Mouse (Mus musculus) adrenal gland, postnatal 4 days (tissue): ENCODE results near the gene Myh14. TPM values are rescaled to one million over a fixed set of nuclear protein-coding genes. Genes with fewer than 3 reads are reported as not detected.

Experiments
- DNase-seq, 2 experiments: peaks; one replicate each; pipeline ENCODE4 v3.0.0; 2021 to 2022; ENCODE audit warnings: low spot score in 2 of 2, mixed read lengths in 2 of 2
- total RNA-seq, 2 experiments: library from RNA; stranded (reverse); gene quantifications; 2 replicates each; pipeline ENCODE4 v1.2.3; 2021

Myh14 gene
- total RNA-seq, 2 experiments from 2014 or later: 7.0 to 8.2 TPM

DNA sequence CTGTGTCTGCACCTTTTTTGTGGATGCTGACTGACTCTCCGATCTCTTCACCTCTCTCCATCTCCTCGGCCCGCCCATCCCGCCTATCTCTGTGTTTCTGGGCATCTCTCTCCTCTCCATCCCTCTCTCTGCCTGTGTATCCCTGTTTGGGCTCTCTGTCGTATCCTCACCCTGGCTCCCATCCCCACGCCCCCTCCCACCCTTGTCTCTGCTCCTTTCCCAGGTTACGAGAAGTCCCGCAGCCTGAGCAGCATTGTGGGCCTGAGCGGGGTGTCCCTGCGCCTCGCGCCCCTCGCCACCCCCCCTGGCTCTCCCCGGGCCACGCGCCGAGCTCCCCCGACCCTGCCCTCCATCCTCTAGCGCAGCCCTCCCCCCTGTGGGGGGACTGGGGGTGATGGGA lies 69.0 kb downstream of the Myh14 start:
- no peak for DNase-seq

DNA sequence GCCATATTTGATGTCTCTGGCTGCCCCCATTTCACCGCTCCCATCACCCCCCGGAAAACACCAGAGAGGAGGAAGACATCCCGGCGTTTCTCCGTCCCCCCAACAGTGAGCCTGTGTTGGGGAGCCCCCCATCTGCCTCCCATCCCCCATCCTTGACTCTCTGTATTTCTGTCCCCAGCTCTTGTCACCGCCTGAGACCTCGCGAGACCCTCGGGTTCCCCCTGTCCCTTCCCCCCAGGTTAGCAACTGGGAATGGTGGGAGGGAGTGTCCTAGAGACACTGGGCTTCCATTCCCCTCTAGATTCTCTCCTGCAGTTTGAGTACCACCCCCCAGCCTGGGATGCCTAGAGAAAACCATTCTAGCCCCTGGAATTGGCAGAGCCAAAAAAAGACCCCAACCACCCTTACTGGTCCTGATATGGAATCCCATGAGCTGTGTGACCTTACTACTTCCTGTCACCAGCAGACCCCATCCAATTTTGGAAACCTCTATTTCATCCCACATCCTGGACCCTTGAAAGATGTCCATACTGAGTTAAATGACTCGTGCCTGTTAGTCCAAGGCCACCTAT lies 69.9 kb downstream of the Myh14 start:
- no peak for DNase-seq

DNA sequence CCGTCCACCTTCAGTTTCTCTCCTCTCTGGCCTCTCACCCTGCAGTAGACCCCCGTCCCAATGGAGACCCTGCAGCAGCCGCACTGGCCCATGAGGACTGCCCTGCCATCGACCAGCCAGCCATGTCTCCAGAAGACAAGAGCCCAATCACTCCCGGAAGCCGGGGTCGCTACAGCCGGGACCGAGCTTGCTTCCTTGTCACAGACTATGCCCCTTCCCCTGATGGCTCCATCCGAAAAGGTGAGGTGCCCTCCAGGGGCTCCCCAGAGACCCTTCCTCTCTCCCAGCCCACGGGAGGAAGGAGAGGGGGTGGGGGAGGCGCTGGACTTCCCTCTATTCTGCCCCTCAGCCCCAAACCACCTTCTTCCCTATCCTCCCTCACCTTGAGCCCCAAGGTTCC lies 72.3 kb downstream of the Myh14 start:
- no peak for DNase-seq

DNA sequence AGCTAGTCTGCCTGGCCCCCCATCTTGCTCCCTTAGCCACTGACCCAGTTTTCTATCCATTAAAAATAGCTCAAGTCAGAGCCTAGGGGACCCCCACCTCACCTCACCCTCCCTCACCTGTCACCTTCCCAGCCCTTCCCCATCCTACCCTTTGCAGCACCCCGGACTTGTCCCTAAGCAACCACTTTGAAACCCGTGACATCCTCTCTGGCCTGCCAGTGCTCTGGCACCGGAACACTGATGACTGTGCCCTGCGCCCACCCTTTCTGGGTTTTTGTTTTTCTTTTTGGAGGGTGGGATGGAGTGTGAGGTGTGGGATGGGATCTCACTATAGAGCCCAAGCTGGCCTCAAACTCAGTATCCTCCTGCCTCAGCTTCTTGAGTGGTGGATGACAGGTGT lies 73.0 kb downstream of the Myh14 start:
- DNase-seq: no peak

DNA sequence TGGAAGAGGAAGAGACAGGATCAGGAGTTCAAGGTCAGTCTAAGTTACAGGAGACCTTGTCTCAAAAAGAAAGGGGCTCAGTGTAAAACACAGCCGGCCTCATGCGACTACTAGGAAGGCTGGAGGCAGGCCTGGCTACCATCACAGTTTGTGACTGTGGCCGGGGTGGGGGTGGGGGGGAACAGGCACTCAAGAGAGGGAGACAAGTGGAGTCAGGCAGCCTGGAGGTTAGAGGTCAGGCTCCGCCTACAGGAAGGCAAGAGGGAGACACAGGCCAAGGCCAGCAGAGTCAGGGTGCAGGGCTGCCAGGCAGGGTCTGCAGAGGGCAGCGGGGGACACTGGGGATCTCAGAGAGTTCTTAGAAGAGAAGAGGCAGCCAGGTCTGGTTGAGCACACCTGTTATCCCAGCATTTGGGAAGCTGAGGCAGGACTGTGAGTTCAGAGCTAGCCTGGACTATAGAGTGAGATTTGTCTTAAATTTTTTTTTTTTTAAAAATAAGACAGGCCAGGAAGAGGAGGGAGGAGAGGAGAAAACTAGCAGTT lies 73.6 kb downstream of the Myh14 start:
- no peak for DNase-seq

DNA sequence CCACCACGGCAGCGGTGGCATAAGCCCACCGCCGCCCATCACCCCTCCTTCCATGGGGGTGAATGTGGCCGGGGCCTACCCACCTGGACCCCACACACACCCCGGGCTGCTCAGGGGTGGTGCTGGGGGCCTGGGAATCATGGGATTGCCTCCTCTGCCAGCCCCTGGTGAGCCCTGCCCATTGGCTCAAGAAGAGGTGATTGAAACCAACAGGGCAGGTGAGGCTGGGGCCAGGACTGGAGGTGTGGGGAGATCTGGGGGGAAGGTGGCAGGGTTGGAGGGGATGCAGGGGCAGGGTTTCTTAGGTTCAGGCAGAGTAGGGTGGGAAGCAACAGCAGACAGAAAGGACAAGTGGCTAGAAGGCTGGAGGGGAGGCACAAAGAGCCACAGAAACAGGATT lies 74.6 kb downstream of the Myh14 start:
- DNase-seq: no peak

DNA sequence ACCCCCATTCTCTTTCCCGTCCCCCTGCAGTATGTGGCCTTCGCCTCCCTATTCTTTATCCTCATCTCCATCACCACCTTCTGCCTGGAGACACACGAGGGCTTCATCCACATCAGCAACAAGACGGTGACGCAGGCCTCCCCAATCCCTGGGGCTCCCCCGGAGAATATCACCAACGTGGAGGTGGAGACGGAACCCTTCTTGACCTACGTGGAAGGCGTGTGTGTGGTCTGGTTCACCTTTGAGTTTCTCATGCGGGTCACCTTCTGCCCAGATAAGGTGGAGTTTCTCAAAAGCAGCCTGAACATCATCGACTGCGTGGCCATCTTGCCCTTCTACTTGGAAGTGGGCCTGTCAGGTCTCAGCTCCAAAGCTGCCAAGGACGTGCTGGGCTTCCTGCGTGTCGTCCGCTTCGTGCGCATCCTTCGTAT lies 75.5 kb downstream of the Myh14 start:
- DNase-seq: no peak

DNA sequence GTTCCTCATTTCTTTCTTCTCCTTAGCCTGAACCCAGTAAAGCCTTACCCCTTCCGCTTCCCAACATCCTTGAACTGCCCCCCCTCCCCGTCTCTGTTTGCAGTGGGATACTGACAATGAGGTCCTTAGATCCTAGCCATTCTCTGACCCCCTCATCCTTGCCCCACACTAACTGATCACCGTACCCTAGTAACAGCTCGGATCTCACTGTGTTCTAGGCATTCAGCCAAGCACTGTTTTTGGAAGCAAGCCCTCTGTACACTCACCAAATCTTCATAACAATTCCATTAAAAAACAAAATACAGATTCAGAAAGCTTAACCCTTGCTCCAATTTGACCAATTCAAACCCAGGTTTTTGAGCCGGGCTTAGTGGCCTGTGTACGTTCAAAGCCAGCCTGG lies 76.4 kb downstream of the Myh14 start:
- no peak for DNase-seq

DNA sequence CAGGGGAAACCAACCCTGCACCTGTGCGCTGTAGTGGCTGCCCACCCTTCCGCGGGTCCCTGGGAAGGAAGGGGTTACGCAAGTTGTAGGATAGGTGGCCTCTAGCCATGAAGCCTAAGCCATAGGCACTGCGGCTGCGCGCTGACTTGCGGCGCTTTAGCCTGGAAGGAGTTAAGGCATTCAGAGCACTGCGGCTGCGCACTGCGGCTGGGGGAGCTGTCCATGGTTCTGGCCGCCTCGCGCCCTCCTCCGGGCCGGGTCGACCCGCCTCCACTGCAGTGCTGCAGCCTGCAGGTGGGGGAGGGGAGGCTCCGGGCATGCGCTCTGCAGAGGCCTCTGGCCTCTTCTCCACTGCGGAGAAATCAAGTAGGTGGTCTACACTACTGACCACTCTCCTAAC lies 76.9 kb downstream of the Myh14 start:
- peak; percentile 74 to 87 for DNase-seq

DNA sequence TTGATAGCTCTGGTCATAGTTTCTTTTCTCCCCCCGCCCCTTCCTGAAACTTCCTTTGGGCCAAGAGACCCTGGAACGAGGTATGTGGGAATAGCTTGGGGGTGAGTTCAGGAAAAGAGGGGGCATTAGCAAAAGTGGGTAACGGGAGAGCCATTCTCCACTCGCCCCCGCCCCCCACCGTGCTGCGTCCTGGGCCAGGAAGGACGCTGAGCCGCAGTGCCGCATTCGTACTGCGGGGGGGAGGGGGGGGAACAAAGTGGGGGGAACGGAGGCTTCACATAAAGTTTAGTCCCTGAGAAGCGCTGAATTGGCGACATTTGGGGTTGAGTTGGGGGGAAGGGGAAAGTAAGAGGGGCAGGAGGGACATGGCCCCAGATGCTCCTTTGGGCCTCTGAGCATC lies 77.6 kb downstream of the Myh14 start:
- DNase-seq: no peak

DNA sequence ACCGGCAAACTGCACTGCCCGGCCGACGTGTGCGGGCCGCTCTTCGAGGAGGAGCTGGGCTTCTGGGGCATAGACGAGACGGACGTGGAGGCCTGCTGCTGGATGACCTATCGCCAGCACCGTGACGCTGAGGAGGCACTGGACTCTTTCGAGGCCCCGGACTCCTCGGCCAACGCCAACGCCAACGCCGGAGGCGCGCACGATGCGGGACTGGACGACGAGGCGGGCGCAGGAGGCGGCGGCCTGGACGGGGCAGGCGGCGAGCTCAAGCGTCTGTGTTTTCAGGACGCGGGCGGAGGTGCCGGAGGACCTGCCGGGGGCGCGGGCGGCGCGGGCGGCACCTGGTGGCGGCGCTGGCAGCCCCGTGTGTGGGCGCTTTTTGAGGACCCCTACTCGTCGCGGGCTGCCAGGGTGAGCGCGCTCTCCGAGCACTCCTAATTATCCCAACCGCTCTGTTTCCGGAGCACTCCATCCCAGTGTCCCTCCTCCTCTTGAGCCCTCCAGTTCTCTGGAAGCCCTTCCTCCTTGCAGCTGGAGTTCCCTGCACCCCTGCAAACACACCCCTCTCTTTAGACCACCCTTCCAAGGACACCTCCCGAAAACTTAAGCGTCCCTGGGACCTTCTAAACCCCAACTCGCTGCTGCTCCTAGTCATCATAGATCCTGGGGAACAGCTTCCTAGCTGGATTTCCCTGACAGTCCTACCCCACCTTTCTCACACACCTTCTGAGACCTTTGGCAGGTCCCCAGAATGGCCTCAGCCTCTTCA lies 79.1 kb downstream of the Myh14 start:
- DNase-seq: no peak

DNA sequence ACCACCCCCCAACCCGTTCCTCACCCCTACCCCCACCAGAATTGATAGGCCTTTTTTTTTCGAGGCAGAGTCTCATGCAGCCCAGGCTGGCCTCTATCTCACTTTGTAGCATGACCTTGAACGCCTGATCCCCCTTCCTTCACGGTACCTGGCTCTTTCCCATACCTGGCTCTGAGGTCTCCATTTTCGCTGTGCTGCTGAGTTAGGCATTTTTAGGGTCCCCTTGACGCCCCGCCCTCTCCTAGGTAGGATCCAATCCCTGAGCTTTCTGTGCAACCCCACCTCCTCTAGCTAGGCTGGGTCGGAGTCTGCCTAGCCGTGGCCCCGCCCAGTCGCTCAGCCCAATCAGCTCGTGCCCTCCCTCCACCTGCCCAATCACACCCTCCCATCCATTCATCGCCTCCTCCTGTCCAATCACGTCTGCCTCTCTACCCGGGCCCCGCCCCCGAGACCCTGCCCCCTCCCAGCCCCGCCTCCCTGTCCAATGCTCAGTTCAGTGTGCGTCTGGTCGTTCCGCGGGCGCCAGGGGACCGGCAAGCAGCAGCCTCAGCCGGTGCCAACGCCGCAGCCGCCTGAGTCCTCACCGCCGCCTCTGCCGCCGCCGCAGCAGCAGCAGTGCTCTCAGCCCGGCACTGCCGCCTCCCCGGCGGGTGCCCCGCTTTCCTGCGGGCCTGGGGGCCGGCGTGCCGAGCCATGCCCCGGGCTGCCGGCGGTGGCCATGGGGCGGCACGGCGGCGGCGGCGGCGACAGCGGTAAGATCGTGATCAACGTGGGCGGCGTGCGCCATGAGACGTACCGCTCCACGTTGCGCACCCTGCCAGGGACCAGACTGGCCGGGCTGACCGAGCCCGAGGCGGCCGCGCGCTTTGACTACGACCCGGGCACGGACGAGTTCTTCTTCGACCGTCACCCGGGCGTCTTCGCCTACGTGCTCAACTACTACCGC lies 80.0 kb downstream of the Myh14 start, which contains the start of gene Kcnc3:
Gene Kcnc3 (plus strand): TSS at position 263 of the 946 bp plus-strand sequence.
- peak; percentile 69 to 72 for DNase-seq

DNA sequence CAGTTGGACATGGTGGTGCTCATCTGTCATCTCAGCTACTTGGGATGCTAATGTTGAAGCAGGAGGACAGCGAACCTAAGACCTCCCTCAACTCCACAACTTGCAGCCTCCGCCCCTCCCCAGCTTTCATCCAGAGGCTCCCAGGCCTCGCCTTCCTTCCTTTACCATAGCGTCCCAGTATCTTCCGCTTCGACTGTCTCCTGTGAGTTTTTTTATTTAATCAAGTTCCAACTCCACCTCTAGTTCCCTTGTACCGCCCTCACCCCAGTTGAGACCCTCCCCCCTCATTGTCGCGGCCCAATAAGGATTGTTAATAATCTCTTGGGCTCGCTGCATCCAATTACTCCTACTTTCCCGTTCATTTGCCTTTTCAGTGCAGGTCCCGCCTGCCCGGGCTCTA lies 80.7 kb downstream of the Myh14 start:
- DNase-seq: no peak

DNA sequence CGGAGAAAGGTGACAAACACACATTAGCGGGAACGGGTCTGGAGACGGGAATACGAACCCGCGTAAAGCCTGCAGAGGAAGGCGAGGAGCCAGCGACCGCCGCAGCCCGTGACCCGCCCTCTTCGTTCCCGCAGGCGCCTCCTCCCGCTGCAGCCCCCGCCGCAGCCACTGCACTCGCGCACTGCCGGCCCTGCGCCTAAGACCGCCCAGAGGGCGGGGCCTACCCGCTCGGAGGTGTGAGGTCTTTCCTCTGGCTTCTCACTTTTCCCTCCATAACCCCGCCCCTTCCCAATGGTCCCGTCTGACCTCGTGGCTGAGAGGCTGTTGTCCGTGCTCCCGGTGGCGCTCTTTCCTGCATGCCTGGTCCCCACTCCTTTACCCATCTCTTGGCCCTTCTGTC lies 81.5 kb downstream of the Myh14 start:
- DNase-seq: peak; percentile 22 to 28

DNA sequence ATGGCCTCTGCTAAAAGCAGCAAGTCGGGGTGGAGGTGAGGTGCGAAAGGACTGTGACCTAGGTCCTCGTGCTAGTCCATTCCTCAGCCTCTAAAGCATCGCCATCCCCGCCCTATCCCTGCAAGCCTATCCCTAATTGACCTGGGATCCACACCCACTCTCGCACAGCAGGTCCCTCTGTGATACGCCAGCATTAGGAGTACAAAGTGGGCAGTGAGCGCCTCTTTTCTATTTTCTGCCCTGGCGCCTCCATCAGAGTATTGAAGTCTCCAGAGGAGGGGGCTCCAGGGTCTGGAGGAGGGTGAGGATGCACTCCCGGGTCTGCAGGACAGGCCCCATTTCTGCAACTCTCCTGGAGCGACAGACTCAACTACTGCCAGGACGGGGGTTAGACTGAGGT lies 82.3 kb downstream of the Myh14 start:
- DNase-seq: no peak

DNA sequence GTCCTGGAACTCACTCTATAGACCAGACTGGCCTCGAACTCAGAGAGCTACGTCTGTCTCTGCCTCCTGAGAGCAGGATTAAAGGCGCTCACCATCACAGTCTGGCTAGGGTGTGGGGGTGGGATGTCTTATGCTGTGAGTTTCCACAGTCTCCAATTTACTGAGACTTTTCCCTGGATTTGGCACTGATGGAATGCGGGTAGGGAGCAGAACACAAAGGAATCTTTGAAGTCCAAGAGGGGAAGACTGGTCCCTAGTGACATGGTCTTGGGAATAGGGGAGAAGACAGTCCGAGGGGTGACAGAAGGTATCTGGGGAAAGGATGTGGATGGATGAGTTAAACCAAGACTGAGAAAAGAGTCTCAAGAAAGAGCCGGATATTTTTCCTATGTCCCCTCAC lies 83.0 kb downstream of the Myh14 start:
- no peak for DNase-seq

DNA sequence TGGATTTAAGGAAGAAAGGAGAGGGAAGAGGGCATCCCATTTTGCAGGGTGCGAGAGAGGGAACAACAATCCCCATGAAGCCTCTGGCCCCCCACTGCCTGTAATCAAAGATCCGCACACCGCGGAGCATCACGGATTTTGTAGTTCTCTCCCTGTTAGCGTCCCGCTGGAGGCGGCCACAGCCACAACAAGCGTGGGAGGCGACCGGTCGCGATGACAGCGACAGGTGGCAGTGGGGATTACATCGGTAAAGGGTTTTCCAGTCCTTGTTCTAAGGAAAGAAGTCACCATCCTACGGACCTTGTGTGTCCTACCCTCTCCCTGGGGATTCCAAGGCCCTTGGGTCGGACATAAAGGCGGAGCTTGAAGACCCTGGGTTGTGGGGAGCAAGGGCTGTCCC lies 83.7 kb downstream of the Myh14 start:
- DNase-seq: peak in 1 of 2 experiments; percentile 26

DNA sequence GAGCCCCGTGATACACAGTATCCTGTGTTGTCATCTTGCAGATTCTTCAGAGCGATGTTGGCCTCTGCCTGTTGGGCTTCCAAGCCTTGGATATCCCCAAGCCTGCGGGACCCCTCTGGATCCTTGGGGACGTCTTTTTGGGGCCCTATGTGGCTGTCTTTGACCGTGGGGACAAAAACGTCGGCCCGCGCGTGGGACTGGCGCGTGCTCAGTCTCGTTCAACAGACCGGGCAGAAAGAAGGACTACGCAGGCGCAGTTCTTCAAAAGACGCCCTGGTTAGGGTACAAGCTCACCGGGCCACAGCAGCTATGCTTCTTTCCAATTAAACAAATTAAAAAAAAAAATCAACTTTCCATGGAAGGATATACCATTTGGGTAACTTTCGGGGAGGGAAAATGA lies 84.1 kb downstream of the Myh14 start:
- DNase-seq: no peak

DNA sequence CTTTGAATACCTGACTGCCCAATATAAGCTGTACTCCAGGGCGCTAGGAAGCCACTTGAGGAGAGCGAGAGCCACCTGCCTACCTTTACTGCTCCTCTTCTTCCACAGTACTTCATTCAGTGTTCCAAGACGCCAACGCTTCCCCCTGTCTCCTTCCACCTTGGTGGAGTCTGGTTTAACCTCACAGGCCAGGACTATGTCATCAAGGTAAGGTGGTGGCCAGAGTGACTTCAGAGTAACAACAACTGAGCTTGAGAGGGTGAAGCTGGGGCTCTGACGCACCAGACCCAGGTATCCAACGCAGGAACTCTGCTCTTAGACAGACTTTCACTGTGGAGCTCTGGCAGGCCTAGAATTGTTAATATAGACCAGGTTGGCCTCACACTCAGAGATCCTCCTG lies 85.0 kb downstream of the Myh14 start:
- no peak for DNase-seq

DNA sequence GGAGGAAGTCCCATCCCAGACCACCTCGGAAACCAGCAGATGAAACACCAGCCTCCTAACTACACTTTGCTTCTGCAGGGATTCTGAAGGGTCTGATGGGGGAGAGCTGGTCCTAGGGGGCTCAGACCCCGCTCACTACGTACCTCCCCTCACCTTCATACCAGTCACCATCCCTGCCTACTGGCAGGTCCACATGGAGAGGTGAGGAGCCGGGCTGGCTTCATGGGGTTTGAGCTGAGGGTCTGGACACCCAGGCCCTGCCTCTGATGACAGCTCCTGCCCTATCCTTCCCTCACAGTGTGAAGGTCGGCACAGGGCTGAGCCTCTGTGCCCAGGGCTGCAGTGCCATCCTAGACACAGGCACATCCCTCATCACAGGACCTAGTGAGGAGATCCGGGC lies 85.7 kb downstream of the Myh14 start:
- no peak for DNase-seq

DNA sequence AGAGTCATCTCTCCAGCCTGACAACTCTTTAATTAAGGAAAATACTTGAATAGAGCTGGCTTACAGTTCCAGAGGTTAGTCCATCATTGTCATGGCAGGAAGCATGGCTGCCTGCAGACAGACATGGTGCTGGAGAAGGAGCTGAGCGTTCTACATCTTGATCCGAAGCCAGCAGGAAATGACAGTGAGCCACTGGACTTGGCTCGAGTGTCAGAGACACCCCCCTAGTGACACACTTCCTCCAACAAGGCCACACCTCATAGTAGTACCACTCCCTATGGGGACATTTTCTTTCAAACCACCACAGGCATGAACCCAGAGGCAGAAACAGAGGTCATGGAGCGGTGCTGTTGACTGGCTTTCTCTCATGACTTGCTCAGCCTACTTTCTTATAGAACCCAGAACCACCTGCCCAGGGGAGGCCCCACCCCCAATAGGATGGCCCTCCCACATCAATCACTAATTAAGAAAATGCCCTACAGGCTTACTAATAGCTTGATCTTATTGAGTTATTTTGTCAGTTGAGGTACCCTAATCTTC lies 86.3 kb downstream of the Myh14 start:
- DNase-seq: no peak
